Mouse (Mus musculus): Measurements from ENCODE around the gene Tdg. TPM values are rescaled to one million over a fixed set of nuclear protein-coding genes. Genes with fewer than 3 reads are reported as not detected.

Gene Tdg
- total RNA-seq, 1 experiment = 28.7 TPM

GRCm38 (mm10) chr10:82639032-82639698, 9.5 kb downstream of the Tdg start:
- no peaks in the 10 kb centered on the region for H3K9me3 ChIP-seq (ENCODE audit: control insufficient read depth, insufficient read depth, low read depth, low read length)
- H3K9ac ChIP-seq (ENCODE audit: insufficient read depth, low read depth, low read length, poor library complexity, severe bottlenecking) = no peak overlapping the region
- no peak overlapping the region for H3K4me3 ChIP-seq (ENCODE audit: insufficient read depth in 1 of 2, low read depth in 1 of 2, low read length in 2 of 2, poor library complexity in 1 of 2, severe bottlenecking in 1 of 2)
- no peak overlapping the region for H3K27ac ChIP-seq (ENCODE audit: insufficient read depth, low read depth, low read length, poor library complexity, severe bottlenecking)
- DNase-seq (ENCODE audit: low read depth, low spot score) = no peak
- in situ Hi-C loops (cut with MboI; ENCODE audit: low sequenced_read_pairs in 2 of 2, unreplicated experiment in 2 of 2) = no loop called here
- TF ChIP-seq CHD2 (IDR thresholded peaks at IDR 0.05; ENCODE audit: low read depth, low read length) = no peak
- TF ChIP-seq ZC3H11A (IDR thresholded peaks at IDR 0.05; ENCODE audit: borderline replicate concordance, low read depth, low read length) = no peak
- TF ChIP-seq HCFC1 (IDR thresholded peaks at IDR 0.05; ENCODE audit: borderline replicate concordance, insufficient read depth, low read length) = no peak
- no peak for TF ChIP-seq MAFK (IDR thresholded peaks at IDR 0.05; ENCODE audit: insufficient read depth, low read depth, low read length)
- no peak for TF ChIP-seq ZNF384 (IDR thresholded peaks at IDR 0.05; ENCODE audit: low read depth, low read length)
- H3K4me1 ChIP-seq (ENCODE audit: control insufficient read depth in 2 of 2, insufficient read depth in 2 of 2, low read length in 2 of 2, poor library complexity in 1 of 2) = no peaks in the 10 kb centered on the region
- H3K36me3 ChIP-seq (ENCODE audit: control insufficient read depth, insufficient read depth, low read length, poor library complexity, severe bottlenecking) = peaks cover 30% of the 10 kb centered on the region

GRCm38 (mm10) chr10:82641481-82641880, 11.9 kb downstream of the Tdg start:
- in situ Hi-C loops (cut with MboI; ENCODE audit: low sequenced_read_pairs in 2 of 2, unreplicated experiment in 2 of 2) = no loop called here
- no peak overlapping the region for H3K9ac ChIP-seq (ENCODE audit: insufficient read depth, low read depth, low read length, poor library complexity, severe bottlenecking)
- H3K36me3 ChIP-seq (ENCODE audit: control insufficient read depth, insufficient read depth, low read length, poor library complexity, severe bottlenecking) = peaks cover 41% of the 10 kb centered on the region
- H3K9me3 ChIP-seq (ENCODE audit: control insufficient read depth, insufficient read depth, low read depth, low read length) = no peaks in the 10 kb centered on the region
- H3K4me1 ChIP-seq (ENCODE audit: control insufficient read depth in 2 of 2, insufficient read depth in 2 of 2, low read length in 2 of 2, poor library complexity in 1 of 2) = no peaks in the 10 kb centered on the region
- no peak for TF ChIP-seq ZNF384 (IDR thresholded peaks at IDR 0.05; ENCODE audit: low read depth, low read length)
- no peak for TF ChIP-seq MAFK (IDR thresholded peaks at IDR 0.05; ENCODE audit: insufficient read depth, low read depth, low read length)
- no peak for TF ChIP-seq CHD2 (IDR thresholded peaks at IDR 0.05; ENCODE audit: low read depth, low read length)
- no peak for TF ChIP-seq ZC3H11A (IDR thresholded peaks at IDR 0.05; ENCODE audit: borderline replicate concordance, low read depth, low read length)
- no peak for TF ChIP-seq HCFC1 (IDR thresholded peaks at IDR 0.05; ENCODE audit: borderline replicate concordance, insufficient read depth, low read length)
- H3K4me3 ChIP-seq (ENCODE audit: insufficient read depth in 1 of 2, low read depth in 1 of 2, low read length in 2 of 2, poor library complexity in 1 of 2, severe bottlenecking in 1 of 2) = no peak overlapping the region
- no peak for DNase-seq (ENCODE audit: low read depth, low spot score)
- no peak overlapping the region for H3K27ac ChIP-seq (ENCODE audit: insufficient read depth, low read depth, low read length, poor library complexity, severe bottlenecking)

- no peak for TF ChIP-seq ZC3H11A (IDR thresholded peaks at IDR 0.05; ENCODE audit: borderline replicate concordance, low read depth, low read length)
- no peak for TF ChIP-seq ZNF384 (IDR thresholded peaks at IDR 0.05; ENCODE audit: low read depth, low read length)
- TF ChIP-seq CHD2 (IDR thresholded peaks at IDR 0.05; ENCODE audit: low read depth, low read length) = no peak
- TF ChIP-seq HCFC1 (IDR thresholded peaks at IDR 0.05; ENCODE audit: borderline replicate concordance, insufficient read depth, low read length) = no peak
- TF ChIP-seq MAFK (IDR thresholded peaks at IDR 0.05; ENCODE audit: insufficient read depth, low read depth, low read length) = no peak
- peaks cover 28% of the 10 kb centered on the region for H3K36me3 ChIP-seq (ENCODE audit: control insufficient read depth, insufficient read depth, low read length, poor library complexity, severe bottlenecking)
- H3K27ac ChIP-seq (ENCODE audit: insufficient read depth, low read depth, low read length, poor library complexity, severe bottlenecking) = no peak overlapping the region
- no peak overlapping the region for H3K9ac ChIP-seq (ENCODE audit: insufficient read depth, low read depth, low read length, poor library complexity, severe bottlenecking)
- H3K4me3 ChIP-seq (ENCODE audit: insufficient read depth in 1 of 2, low read depth in 1 of 2, low read length in 2 of 2, poor library complexity in 1 of 2, severe bottlenecking in 1 of 2) = no peak overlapping the region
- H3K9me3 ChIP-seq (ENCODE audit: control insufficient read depth, insufficient read depth, low read depth, low read length) = no peaks in the 10 kb centered on the region
- no peak for DNase-seq (ENCODE audit: low read depth, low spot score)
- in situ Hi-C loops (cut with MboI; ENCODE audit: low sequenced_read_pairs in 2 of 2, unreplicated experiment in 2 of 2) = no loop called here
- peaks cover 0 to 2% of the 10 kb centered on the region in 2 experiments; a peak in 2 of 4 replicates for H3K4me1 ChIP-seq (ENCODE audit: control insufficient read depth in 2 of 2, insufficient read depth in 2 of 2, low read length in 2 of 2, poor library complexity in 1 of 2)
Measured at GRCm38 (mm10) chr10:82646083-82646482, 16.5 kb downstream of the Tdg start.

- H3K4me1 ChIP-seq (ENCODE audit: control insufficient read depth in 2 of 2, insufficient read depth in 2 of 2, low read length in 2 of 2, poor library complexity in 1 of 2) = peaks cover 5 to 6% of the 10 kb centered on the region in 2 experiments; a peak in 3 of 4 replicates
- H3K4me3 ChIP-seq (ENCODE audit: insufficient read depth in 1 of 2, low read depth in 1 of 2, low read length in 2 of 2, poor library complexity in 1 of 2, severe bottlenecking in 1 of 2) = no peak overlapping the region
- DNase-seq (ENCODE audit: low read depth, low spot score) = no peak
- peaks cover 27% of the 10 kb centered on the region for H3K36me3 ChIP-seq (ENCODE audit: control insufficient read depth, insufficient read depth, low read length, poor library complexity, severe bottlenecking)
- H3K27ac ChIP-seq (ENCODE audit: insufficient read depth, low read depth, low read length, poor library complexity, severe bottlenecking) = no peak overlapping the region
- no peak overlapping the region for H3K9ac ChIP-seq (ENCODE audit: insufficient read depth, low read depth, low read length, poor library complexity, severe bottlenecking)
- in situ Hi-C loops (cut with MboI; ENCODE audit: low sequenced_read_pairs in 2 of 2, unreplicated experiment in 2 of 2) = no loop called here
- no peak for TF ChIP-seq HCFC1 (IDR thresholded peaks at IDR 0.05; ENCODE audit: borderline replicate concordance, insufficient read depth, low read length)
- no peak for TF ChIP-seq MAFK (IDR thresholded peaks at IDR 0.05; ENCODE audit: insufficient read depth, low read depth, low read length)
- TF ChIP-seq ZNF384 (IDR thresholded peaks at IDR 0.05; ENCODE audit: low read depth, low read length) = no peak
- no peak for TF ChIP-seq CHD2 (IDR thresholded peaks at IDR 0.05; ENCODE audit: low read depth, low read length)
- no peak for TF ChIP-seq ZC3H11A (IDR thresholded peaks at IDR 0.05; ENCODE audit: borderline replicate concordance, low read depth, low read length)
- no peaks in the 10 kb centered on the region for H3K9me3 ChIP-seq (ENCODE audit: control insufficient read depth, insufficient read depth, low read depth, low read length)
Measured at GRCm38 (mm10) chr10:82647205-82647811, 17.7 kb downstream of the Tdg start.

Measured in ES-E14 (cell line).